Mouse (Mus musculus): Measurements from ENCODE around the gene Nmb. TPM values are rescaled to one million over a fixed set of nuclear protein-coding genes. Genes with fewer than 3 reads are reported as not detected.

Gene Nmb
- polyA plus RNA-seq, 1 experiment, result 24.5 TPM

DNA sequence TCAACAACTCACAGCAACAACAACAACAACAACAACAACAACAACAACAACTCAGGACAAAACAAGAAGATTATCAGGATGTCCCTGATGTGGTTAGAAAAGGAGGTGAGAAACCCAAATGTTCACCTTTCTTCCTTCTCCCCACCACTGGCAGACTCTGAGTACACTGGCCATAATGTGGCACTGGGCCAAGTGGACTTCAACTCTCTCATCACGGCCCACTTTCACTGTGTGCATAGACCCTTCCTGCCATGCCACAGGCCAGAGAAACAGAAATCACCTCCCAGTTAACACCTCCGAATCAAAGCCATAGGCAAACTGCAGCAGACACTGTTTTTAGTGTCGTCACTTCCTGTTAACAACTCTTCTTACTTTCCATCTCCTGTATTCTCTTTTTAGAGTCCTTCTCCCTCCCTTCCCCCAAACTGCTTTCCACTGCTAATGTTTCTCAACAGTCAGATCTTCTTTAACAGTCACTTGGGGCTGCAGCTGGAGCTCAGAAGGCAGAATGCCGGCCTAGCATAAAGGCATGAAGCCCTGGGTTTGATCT, 13.1 kb upstream of the Nmb start:
- WGBS, result 37% methylated on average over 4 of the region's 4 CpGs
- H3K4me3 ChIP-seq (ENCODE audit: control insufficient read depth, insufficient read depth, low read length), result no peak overlapping the region
- no peak for TF ChIP-seq POLR2A (IDR thresholded peaks at IDR 0.05; ENCODE audit: control insufficient read depth, extremely low read depth, insufficient read depth, low read length, poor library complexity)
- no peak for TF ChIP-seq CTCF (IDR thresholded peaks at IDR 0.05; ENCODE audit: borderline replicate concordance, control insufficient read depth, extremely low read depth, insufficient read depth, low read length, poor library complexity)
- peaks cover 34% of the 10 kb centered on the region for H3K36me3 ChIP-seq (ENCODE audit: control insufficient read depth, insufficient read depth, low read length)
- H3K27me3 ChIP-seq (ENCODE audit: control insufficient read depth, insufficient read depth, low read length), result no peaks in the 10 kb centered on the region
- peak overlapping the region; percentile 86 for H3K27ac ChIP-seq (ENCODE audit: control insufficient read depth, insufficient read depth, low read length)
- no peak for DNase-seq
- peaks cover 13% of the 10 kb centered on the region for H3K4me1 ChIP-seq (replicated peaks; ENCODE audit: control insufficient read depth, insufficient read depth, low read length)

DNA sequence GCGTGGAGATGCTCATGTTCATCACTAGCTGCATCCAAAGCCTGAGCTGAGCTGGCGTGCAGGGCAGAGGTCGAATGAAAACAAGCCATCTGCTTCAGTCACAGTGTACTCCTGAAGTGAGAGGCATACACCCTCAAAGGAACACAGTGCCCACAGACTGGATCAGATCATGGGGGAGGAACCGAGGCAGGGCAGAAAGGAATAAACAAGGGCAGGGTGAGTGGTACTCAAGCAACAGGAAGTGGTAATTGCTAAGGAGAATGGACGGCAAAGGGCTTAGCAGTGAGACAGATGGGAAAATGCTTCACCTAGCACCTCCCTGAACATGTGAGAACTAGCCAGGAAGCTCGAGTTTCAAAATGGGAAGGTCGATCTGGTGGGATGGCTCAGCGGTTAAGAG, 7.6 kb upstream of the Nmb start:
- no peaks in the 10 kb centered on the region for H3K27me3 ChIP-seq (ENCODE audit: control insufficient read depth, insufficient read depth, low read length)
- no peak overlapping the region for H3K27ac ChIP-seq (ENCODE audit: control insufficient read depth, insufficient read depth, low read length)
- H3K4me3 ChIP-seq (ENCODE audit: control insufficient read depth, insufficient read depth, low read length), result no peak overlapping the region
- H3K4me1 ChIP-seq (replicated peaks; ENCODE audit: control insufficient read depth, insufficient read depth, low read length), result peaks cover 2% of the 10 kb centered on the region
- peaks cover 43% of the 10 kb centered on the region for H3K36me3 ChIP-seq (ENCODE audit: control insufficient read depth, insufficient read depth, low read length)
- TF ChIP-seq POLR2A (IDR thresholded peaks at IDR 0.05; ENCODE audit: control insufficient read depth, extremely low read depth, insufficient read depth, low read length, poor library complexity) (no peak), CTCF (IDR thresholded peaks at IDR 0.05; ENCODE audit: borderline replicate concordance, control insufficient read depth, extremely low read depth, insufficient read depth, low read length, poor library complexity) (no peak)
- 86% methylated on average over 8 of the region's 8 CpGs for WGBS
- no peak for DNase-seq

- WGBS, result 84% methylated on average over 7 of the region's 7 CpGs
- no peaks in the 10 kb centered on the region; the same call in 1 of the 2 replicates for H3K4me1 ChIP-seq (replicated peaks; ENCODE audit: control insufficient read depth, insufficient read depth, low read length)
- H3K36me3 ChIP-seq (ENCODE audit: control insufficient read depth, insufficient read depth, low read length), result peaks cover 37% of the 10 kb centered on the region
- TF ChIP-seq CTCF (IDR thresholded peaks at IDR 0.05; ENCODE audit: borderline replicate concordance, control insufficient read depth, extremely low read depth, insufficient read depth, low read length, poor library complexity), result no peak
- H3K27me3 ChIP-seq (ENCODE audit: control insufficient read depth, insufficient read depth, low read length), result no peaks in the 10 kb centered on the region
- no peak for DNase-seq
- no peak overlapping the region for H3K27ac ChIP-seq (ENCODE audit: control insufficient read depth, insufficient read depth, low read length)
- H3K4me3 ChIP-seq (ENCODE audit: control insufficient read depth, insufficient read depth, low read length), result no peak overlapping the region
These were observed 6.2 kb upstream of the Nmb start for GRCm38 (mm10) chr7:80911053-80911452.

- no peak overlapping the region for H3K4me3 ChIP-seq (ENCODE audit: control insufficient read depth, insufficient read depth, low read length)
- H3K27ac ChIP-seq (ENCODE audit: control insufficient read depth, insufficient read depth, low read length), result no peak overlapping the region
- peaks cover 22% of the 10 kb centered on the region for H3K4me1 ChIP-seq (replicated peaks; ENCODE audit: control insufficient read depth, insufficient read depth, low read length)
- H3K27me3 ChIP-seq (ENCODE audit: control insufficient read depth, insufficient read depth, low read length), result no peaks in the 10 kb centered on the region; the same call in 1 of the 2 replicates
- 91% methylated on average over 11 of the region's 11 CpGs for WGBS
- no peak for TF ChIP-seq CTCF (IDR thresholded peaks at IDR 0.05; ENCODE audit: borderline replicate concordance, control insufficient read depth, extremely low read depth, insufficient read depth, low read length, poor library complexity)
- no peak for TF ChIP-seq POLR2A (IDR thresholded peaks at IDR 0.05; ENCODE audit: control insufficient read depth, extremely low read depth, insufficient read depth, low read length, poor library complexity)
- DNase-seq, result no peak
- no peaks in the 10 kb centered on the region for H3K36me3 ChIP-seq (ENCODE audit: control insufficient read depth, insufficient read depth, low read length)
These were observed 1.1 kb downstream of the Nmb start for GRCm38 (mm10) chr7:80903625-80904422.

DNA sequence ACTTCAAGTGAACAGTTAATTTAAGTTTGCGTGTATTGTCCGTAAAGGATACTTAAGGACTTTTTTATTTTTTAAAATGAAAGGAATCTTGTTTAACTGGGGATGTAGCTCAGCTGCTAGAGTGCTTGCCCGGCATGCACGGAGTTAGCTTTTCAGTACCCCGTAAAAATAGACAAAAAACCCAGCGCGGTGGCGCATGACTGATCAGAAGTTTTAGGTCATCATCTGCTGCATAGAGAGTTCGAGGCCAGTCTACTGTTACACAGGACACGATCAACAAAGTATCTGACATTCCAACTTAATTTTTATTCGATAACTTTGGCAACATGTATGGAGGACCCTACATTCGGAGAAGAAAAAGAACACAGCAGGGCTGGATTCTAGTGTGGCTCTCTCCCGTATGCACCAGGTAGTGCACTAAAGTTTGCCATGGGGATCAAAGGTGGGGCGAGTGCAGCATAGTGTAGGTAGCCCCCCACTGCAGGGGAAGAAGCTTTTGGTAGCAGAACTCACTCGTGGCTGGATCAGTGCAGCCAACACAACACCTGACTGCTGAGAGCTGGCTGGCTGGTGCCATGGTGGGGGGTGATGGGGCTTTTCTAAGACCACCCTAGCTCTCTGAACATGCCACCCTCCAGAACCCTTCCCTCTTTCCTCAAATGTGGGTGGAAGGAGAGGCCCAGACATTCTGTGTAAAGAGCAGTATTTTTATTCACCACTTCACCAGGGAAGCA, 3.2 kb downstream of the Nmb start:
- Histone ChIP-seq H3K36me3 (ENCODE audit: control insufficient read depth, insufficient read depth, low read length) (no peaks in the 10 kb centered on the region), H3K27ac (ENCODE audit: control insufficient read depth, insufficient read depth, low read length) (peak overlapping the region; percentile 79), H3K4me3 (ENCODE audit: control insufficient read depth, insufficient read depth, low read length) (peak overlapping the region; percentile 20; the same call in 1 of the 2 replicates), H3K4me1 (replicated peaks; ENCODE audit: control insufficient read depth, insufficient read depth, low read length) (peaks cover 22% of the 10 kb centered on the region), H3K27me3 (ENCODE audit: control insufficient read depth, insufficient read depth, low read length) (no peaks in the 10 kb centered on the region; the same call in 1 of the 2 replicates)
- WGBS, result 23% methylated on average over 15 of the region's 15 CpGs
- TF ChIP-seq CTCF (IDR thresholded peaks at IDR 0.05; ENCODE audit: borderline replicate concordance, control insufficient read depth, extremely low read depth, insufficient read depth, low read length, poor library complexity) (no peak), POLR2A (IDR thresholded peaks at IDR 0.05; ENCODE audit: control insufficient read depth, extremely low read depth, insufficient read depth, low read length, poor library complexity) (no peak)
- no peak for DNase-seq

DNA sequence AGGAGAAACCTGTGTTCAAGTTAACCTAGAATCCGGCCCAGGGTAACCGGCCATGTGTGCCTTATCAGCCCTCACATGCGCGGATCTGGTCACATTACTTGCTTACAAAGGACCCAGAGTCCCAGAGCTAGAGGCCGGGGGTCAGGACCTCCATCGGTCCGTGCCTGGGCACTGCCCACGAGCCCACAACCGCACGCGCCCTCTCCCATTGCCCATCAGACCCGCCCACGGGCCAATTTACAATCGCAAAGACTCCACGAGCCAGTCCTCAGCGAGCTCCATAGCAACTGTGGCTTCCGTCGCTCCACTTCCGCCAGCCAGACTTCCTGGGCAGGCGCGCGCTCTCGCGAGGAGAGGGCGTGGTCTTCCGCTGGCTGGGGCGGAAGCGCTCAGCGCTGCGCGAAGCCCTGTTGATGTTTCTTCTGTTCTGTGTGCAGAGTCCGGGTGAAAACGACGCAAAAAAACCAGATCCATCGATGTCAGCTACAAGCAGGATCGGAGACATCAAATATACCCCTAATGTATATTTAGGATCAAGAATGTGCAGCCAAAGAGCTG, 3.9 kb downstream of the Nmb start, which contains the start of gene Wdr73:
Gene Wdr73, minus strand, starts transcription at position 326 of the 558 bp plus-strand sequence.
- DNase-seq, result peak; percentile 92
- Histone ChIP-seq H3K27ac (ENCODE audit: control insufficient read depth, insufficient read depth, low read length) (peak within 1 kb of the TSS; percentile 79), H3K36me3 (ENCODE audit: control insufficient read depth, insufficient read depth, low read length) (no peaks in the 10 kb centered on the region), H3K4me3 (ENCODE audit: control insufficient read depth, insufficient read depth, low read length) (peak within 1 kb of the TSS; percentile 87), H3K4me1 (replicated peaks; ENCODE audit: control insufficient read depth, insufficient read depth, low read length) (peaks cover 22% of the 10 kb centered on the region), H3K27me3 (ENCODE audit: control insufficient read depth, insufficient read depth, low read length) (no peaks in the 10 kb centered on the region; the same call in 1 of the 2 replicates)
- under 1% methylated on average over 36 of the region's 36 CpGs for WGBS
- TF ChIP-seq POLR2A (IDR thresholded peaks at IDR 0.05; ENCODE audit: control insufficient read depth, extremely low read depth, insufficient read depth, low read length, poor library complexity) (peak; percentile 94), CTCF (IDR thresholded peaks at IDR 0.05; ENCODE audit: borderline replicate concordance, control insufficient read depth, extremely low read depth, insufficient read depth, low read length, poor library complexity) (peak; percentile 52; the same call in 1 of the 2 replicates)

Measured in thymus, adult 2 months (tissue).